Mouse (Mus musculus) liver, adult 2 months (tissue): ENCODE results near the gene Fdx1l.

ENCODE experiments used
- CTCF ChIP-seq: fragments of 200-500 bp; IDR thresholded peaks from 2 replicates; pipeline ENCODE4 v1.5.1; 2011; ENCODE audit warnings: low read depth, low read length, control low read depth
- POLR2A ChIP-seq: fragments of 200-500 bp; IDR thresholded peaks from 2 replicates; pipeline ENCODE4 v1.6.1; 2011; ENCODE audit warnings: low read length, control low read depth; ENCODE audit not compliant: insufficient read depth; ENCODE audit errors: extremely low read depth

DNA sequence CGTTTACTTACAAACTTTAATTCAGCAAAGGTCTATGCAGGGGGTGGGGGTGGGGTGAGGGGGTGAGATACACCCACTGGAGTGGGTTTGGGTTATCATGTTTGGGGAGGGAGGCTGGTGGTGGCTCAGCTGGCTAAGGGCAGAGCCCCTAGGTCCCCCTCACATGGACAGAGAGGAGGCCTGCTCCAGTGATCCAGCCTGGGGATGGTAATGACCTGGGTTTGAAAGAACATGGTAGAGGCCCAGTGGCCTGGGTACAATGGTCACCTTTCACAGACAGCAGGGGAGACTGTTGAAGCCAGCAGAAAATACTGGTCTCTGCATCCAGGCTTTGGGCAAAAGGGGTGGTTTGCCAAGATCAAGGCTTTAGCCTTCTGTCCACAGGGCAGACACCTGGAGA is 759 bp upstream of the Fdx1l start:
- no peak for TF ChIP-seq POLR2A
- TF ChIP-seq CTCF = no peak
